8 mouse cellular contexts compared by ENCODE assay signal in the genomic region with DNA sequence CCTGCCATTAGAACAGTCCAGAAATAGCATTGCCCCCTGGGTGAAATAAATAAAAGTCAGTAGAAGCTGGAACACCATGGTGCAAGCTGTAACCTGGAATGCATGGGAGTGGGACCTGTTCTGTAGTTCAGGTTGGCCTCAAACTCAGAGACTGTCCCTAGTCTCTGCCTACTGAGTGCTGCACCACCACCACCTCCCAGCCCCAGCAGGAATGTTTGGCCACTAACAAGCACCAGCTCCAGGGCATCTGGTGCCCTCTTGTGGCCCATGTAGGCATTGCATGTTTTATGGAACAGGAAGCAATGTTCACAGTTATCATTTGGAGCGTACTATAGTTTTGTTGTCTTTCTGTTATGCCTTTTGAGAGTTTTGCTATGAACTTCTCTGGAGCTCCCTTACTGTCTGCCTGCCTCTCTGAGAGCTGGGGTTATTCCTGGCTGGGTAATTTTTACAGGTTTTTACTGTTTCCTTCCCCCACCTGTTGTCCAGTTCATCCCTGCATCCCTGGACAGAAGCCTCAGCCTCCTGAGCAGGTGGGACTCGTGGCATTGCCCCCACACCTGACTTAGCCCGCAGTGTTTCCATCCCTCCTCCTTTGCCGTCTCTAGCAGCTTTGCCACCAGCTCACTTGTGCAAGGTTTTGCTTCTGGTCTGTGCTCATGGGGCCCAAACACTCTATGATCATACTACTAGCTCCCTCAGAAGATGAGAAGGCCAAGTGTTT.
A peak's percentile ranks its signal among the peaks of the same experiment; 100 is the strongest.
DNase-seq lines count a peak whose midpoint lies in the region; ATAC-seq lines count a peak whose summit lies in the region.

No protein-coding gene starts in this region.

- no peak overlapping the region for H3K9ac ChIP-seq in heart, embryonic 13.5 days
- H3K9ac ChIP-seq in liver, embryonic 13.5 days = no peak overlapping the region
- no peak overlapping the region for H3K9ac ChIP-seq in stomach, embryonic 14.5 days (replicated peaks; ENCODE audit: low read depth, low read length)

- peak; percentile 81 for DNase-seq in CD4-positive helper T cell, adult 2 months (ENCODE audit: low read depth, low spot score)
- peak; percentile 85 for DNase-seq in brain, adult 2 months (ENCODE audit: low read depth, low spot score)
- peak; percentile 40 for DNase-seq in fibroblast of lung, adult 2 months (ENCODE audit: low read depth)
- peak; percentile 94 for DNase-seq in kidney, postnatal 10 days
- peak; percentile 67 for DNase-seq in liver, embryonic 13.5 days
- peak; percentile 84 for DNase-seq in neural tube, embryonic 10.5 days (ENCODE audit: extremely low spot score, low spot score)

- H3K4me1 ChIP-seq in heart, embryonic 13.5 days = peaks cover 19% of the 10 kb centered on the region
- H3K4me1 ChIP-seq in liver, embryonic 13.5 days (replicated peaks) = peaks cover 37% of the 10 kb centered on the region
- no peaks in the 10 kb centered on the region for H3K4me1 ChIP-seq in stomach, embryonic 14.5 days (ENCODE audit: control insufficient read depth, insufficient read depth, low read length)

- H3K27ac ChIP-seq in heart, embryonic 13.5 days (replicated peaks) = no peak overlapping the region
- no peak overlapping the region for H3K27ac ChIP-seq in liver, embryonic 13.5 days
- no peak overlapping the region for H3K27ac ChIP-seq in stomach, embryonic 14.5 days (ENCODE audit: low read length)

- H3K4me3 ChIP-seq in heart, embryonic 13.5 days = no peak overlapping the region
- no peak overlapping the region for H3K4me3 ChIP-seq in liver, embryonic 13.5 days (replicated peaks)
- no peak overlapping the region for H3K4me3 ChIP-seq in stomach, embryonic 14.5 days (ENCODE audit: low read depth, low read length)

- H3K36me3 ChIP-seq in heart, embryonic 13.5 days = no peaks in the 10 kb centered on the region
- H3K36me3 ChIP-seq in liver, embryonic 13.5 days = no peaks in the 10 kb centered on the region
- H3K36me3 ChIP-seq in stomach, embryonic 14.5 days (ENCODE audit: control insufficient read depth, insufficient read depth, low read length) = peaks cover 3% of the 10 kb centered on the region; the same call in 1 of the 2 replicates

- no peak overlapping the region for H3K4me2 ChIP-seq in heart, embryonic 13.5 days
- H3K4me2 ChIP-seq in liver, embryonic 13.5 days = no peak overlapping the region
- H3K4me2 ChIP-seq in stomach, embryonic 14.5 days (replicated peaks; ENCODE audit: low read depth, low read length) = no peak overlapping the region

- WGBS in heart, embryonic 13.5 days = 55% methylated on average over 4 of the region's 4 CpGs
- 41% methylated on average over 4 of the region's 4 CpGs for WGBS in liver, embryonic 13.5 days (ENCODE audit: insufficient replicate concordance)
- WGBS in stomach, embryonic 14.5 days = 61% methylated on average over 4 of the region's 4 CpGs

- H3K27me3 ChIP-seq in heart, embryonic 13.5 days (replicated peaks) = no peaks in the 10 kb centered on the region
- no peaks in the 10 kb centered on the region for H3K27me3 ChIP-seq in liver, embryonic 13.5 days
- no peaks in the 10 kb centered on the region for H3K27me3 ChIP-seq in stomach, embryonic 14.5 days (ENCODE audit: control insufficient read depth, insufficient read depth, low read length)

- peak; percentile 78; the same call in 1 of the 2 replicates for ATAC-seq in heart, embryonic 13.5 days (ENCODE audit: extremely low read depth, insufficient number of reproducible peaks, low FRiP score, low TSS enrichment)
- peak; percentile 74 for ATAC-seq in liver, embryonic 13.5 days (ENCODE audit: low read depth)
- ATAC-seq in stomach, embryonic 14.5 days (ENCODE audit: insufficient number of reproducible peaks, insufficient read depth, low FRiP score, low read depth) = peak; percentile 79; the same call in 1 of the 2 replicates

- no peaks in the 10 kb centered on the region for H3K9me3 ChIP-seq in heart, embryonic 13.5 days
- H3K9me3 ChIP-seq in liver, embryonic 13.5 days (replicated peaks) = no peaks in the 10 kb centered on the region
- no peaks in the 10 kb centered on the region for H3K9me3 ChIP-seq in stomach, embryonic 14.5 days (ENCODE audit: control insufficient read depth, low read depth, low read length)

Comparison
In these comparisons a context has a peak if more than half of its experiments do, and no peak if none do; other contexts are left out.
1. DNase-seq: peak in every context shown above with its lines; median percentile 94 in kidney, postnatal 10 days; 85 in brain, adult 2 months; 84 in neural tube, embryonic 10.5 days; 81 in CD4-positive helper T cell, adult 2 months; 67 in liver, embryonic 13.5 days; 40 in fibroblast of lung, adult 2 months.